Mouse (Mus musculus) C2C12 (cell line): ENCODE measurements around the gene Ppp2r1b.

ENCODE experiments used
- CEBPB ChIP-seq: IDR thresholded peaks from one replicate; pipeline ENCODE4 v1.6.1; 2011; ENCODE audit warnings: low read depth, mild to moderate bottlenecking, control low read depth, moderate library complexity
- CTCF ChIP-seq: IDR thresholded peaks from one replicate; pipeline ENCODE4 v1.5.1; 2011; ENCODE audit not compliant: control insufficient read depth, insufficient read depth, insufficient read length
- FOSL1 ChIP-seq: IDR thresholded peaks from one replicate; pipeline ENCODE4 v1.8.0; 2011; ENCODE audit warnings: mild to moderate bottlenecking, low read length; ENCODE audit not compliant: poor library complexity, insufficient read depth, severe bottlenecking
- MAX ChIP-seq: IDR thresholded peaks from one replicate; pipeline ENCODE4 v1.6.1; 2011; ENCODE audit warnings: mild to moderate bottlenecking, control low read depth
- MYOD1 ChIP-seq: IDR thresholded peaks from one replicate; pipeline ENCODE4 v1.6.1; 2011; ENCODE audit warnings: low read depth; ENCODE audit not compliant: control insufficient read depth, insufficient read length
- MYOG ChIP-seq: IDR thresholded peaks from one replicate; pipeline ENCODE4 v1.6.1; 2011; ENCODE audit not compliant: control insufficient read depth, insufficient read length; ENCODE audit errors: extremely low read depth
- USF1 ChIP-seq: IDR thresholded peaks from one replicate; pipeline ENCODE4 v1.6.1; 2011; ENCODE audit warnings: low read depth, mild to moderate bottlenecking, control low read depth, moderate library complexity

DNA sequence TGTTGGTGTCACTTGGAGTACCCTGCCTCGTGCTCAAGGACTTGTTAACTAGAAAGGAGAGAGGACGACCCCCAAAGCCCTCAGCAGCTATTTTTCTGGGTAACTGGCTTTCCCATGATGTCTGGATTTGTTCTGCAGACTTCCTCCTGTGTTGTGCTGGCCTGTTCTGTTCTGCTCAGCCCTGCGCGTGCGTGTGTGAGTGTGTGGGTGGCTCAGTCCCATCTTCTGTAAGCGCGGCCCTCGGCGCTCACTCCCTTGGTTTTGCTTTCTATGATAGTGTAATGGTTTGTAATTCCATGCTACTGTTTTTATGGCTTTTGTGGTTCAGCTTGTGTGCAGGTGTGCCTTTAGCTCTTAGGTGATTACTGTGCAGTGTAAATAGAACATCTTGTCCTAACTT is 28.1 kb downstream of the Ppp2r1b start:
- TF ChIP-seq CTCF (no peak), MAX (no peak), MYOG (no peak), MYOD1 (no peak), USF1 (no peak), CEBPB (no peak), FOSL1 (no peak)
